Mouse (Mus musculus) liver, postnatal 0 days (tissue): ENCODE measurements at regions not wholly inside any gene's neighbourhood (a gene's known extent, or its start where the extent isn't known, plus 50 kb on each side); places are given as distances from the start of the nearest gene placed in this dataset.
A peak's percentile ranks its signal among the peaks of the same experiment; 100 is the strongest.

Experiments
- CTCF ChIP-seq: sonication (generic); IDR thresholded peaks from 2 replicates; pipeline ENCODE4 v1.5.1; 2016; ENCODE audit warnings: antibody characterized with exemption, low read depth
- EP300 ChIP-seq: IDR thresholded peaks from 2 replicates; pipeline ENCODE4 v1.6.1; 2016; ENCODE audit warnings: antibody characterized with exemption, low read depth, mild to moderate bottlenecking

DNA sequence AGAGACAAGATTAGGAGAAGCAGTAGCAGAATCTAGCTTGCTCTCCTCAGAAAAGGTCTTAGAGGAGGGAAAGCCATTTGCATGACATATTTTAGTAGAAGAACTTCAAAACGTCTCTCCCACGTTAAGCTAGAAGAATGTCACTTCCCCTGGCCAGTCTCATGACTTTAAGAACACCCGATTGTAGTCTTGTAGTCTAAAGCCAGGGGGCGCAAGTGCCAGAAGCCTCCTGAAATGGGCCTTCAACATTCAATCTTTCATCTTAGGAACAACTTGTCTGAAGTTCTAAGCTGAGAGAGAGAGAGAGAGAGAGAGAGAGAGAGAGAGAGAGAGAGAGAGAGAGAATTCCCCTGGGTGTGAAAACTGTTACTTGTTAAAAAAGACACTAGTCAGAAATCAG lies 581.0 kb downstream of the Tmem182 start:
- TF ChIP-seq CTCF (peak; percentile 12; the same call in 1 of the 2 replicates), EP300 (no peak)
